Mouse (Mus musculus) monocyte, adult 59 days (primary cell): Measurements from ENCODE around the gene Olfr239. TPM values are rescaled to one million over a fixed set of nuclear protein-coding genes. Genes with fewer than 3 reads are reported as not detected.

ENCODE experiments used
- total RNA-seq, 2 experiments: library from RNA; stranded (reverse); gene quantifications; one replicate each; pipeline ENCODE4 v1.2.4; 2023

Gene Olfr239
- not detected for total RNA-seq

DNA sequence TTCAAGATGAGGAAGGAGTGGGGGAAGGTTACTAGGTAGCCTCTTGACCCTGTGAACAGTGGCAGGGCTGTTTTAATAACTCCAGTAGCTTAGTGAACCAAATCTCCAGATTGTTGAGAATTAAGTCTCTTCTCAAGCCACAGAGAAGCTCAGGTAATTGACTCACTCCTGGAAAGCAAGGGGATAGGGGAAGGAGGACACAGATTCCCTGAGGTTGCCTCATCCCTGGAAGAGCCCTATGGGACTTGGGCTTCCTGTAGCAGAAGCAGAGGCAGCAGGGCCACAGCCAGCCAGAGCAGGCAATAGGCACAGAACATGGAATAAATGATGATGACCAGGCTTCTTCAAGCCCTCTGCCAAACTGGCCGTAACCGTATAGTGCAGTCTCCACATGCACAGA is at the start of gene Olfr239:
Olfr239 (plus strand) TSS at position 301 of the 400 bp plus-strand sequence.

DNA sequence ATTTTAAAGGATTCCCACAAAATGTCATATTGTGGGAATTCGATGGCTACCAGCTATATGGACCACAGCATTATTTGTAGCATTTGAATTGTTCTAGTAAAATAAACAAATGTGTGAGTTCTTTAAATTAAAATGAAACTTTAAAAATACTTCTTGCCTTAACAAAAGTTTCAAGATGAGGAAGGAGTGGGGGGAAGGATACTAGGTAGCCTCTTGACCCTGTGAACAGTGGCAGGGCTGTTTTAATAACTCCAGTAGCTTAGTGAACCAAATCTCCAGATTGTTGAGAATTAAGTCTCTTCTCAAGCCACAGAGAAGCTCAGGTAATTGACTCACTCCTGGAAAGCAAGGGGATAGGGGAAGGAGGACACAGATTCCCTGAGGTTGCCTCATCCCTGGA is 23.0 kb upstream of the Olfr239 start, which contains the start of gene Olfr55:
Olfr55 (plus strand) TSS at position 301 of the 400 bp plus-strand sequence.

DNA sequence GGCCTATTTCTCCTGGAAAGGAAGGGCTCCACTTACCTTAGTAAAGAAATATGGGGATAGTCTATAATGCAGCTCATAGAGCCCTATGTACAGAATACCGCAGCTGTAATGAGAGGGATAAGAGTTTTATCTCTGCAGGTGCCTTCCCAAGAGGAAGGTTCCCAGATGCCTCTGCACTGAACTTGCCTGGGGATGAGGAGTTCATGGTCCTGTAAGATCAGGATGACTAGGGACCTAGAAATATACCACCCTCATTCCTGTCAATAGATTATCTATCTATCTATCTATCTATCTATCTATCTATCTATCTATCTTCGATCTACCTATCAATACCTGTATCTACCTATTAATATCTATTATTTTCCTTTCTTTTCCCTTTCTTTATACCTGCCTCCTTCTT is 30.5 kb downstream of the Olfr239 start, which contains the start of gene Olfr1564:
Olfr1564 (minus strand) TSS at position 101 of the 400 bp plus-strand sequence.

Other genes starting within 250 kb of the Olfr239 start
- gene Cyp4f13, start 243.9 kb upstream of the Olfr239 start, total RNA-seq: 10 to 100 TPM; 97.1 to 98.7 TPM
- 1 to 10 TPM; 6.3 to 10.0 TPM for gene Zfp472, start 225.5 kb upstream of the Olfr239 start, total RNA-seq
- 1 to 10 TPM; 7.1 to 7.4 TPM for gene Zfp952, start 198.2 kb upstream of the Olfr239 start, total RNA-seq
- gene Zfp763, start 157.9 kb upstream of the Olfr239 start, total RNA-seq: 1 to 10 TPM in 1 of 2 experiments, under 1 TPM in 1; 0.73 to 2.8 TPM
- not detected for gene 4921501E09Rik, start 123.2 kb upstream of the Olfr239 start, total RNA-seq
- 1 to 10 TPM; 2.6 to 2.7 TPM for gene Zfp563, start 102.0 kb upstream of the Olfr239 start, total RNA-seq
- gene Morc2b, start 51.6 kb upstream of the Olfr239 start, total RNA-seq: not detected
- not detected for gene Olfr55, start 22.9 kb upstream of the Olfr239 start, total RNA-seq
- gene Olfr1564, start 30.4 kb downstream of the Olfr239 start, total RNA-seq: not detected
- gene Zfp955a, start 63.8 kb downstream of the Olfr239 start, total RNA-seq: 1 to 10 TPM; 4.7 to 5.0 TPM
- under 1 TPM; 0.13 to 0.15 TPM for gene Olfr63, start 73.4 kb downstream of the Olfr239 start, total RNA-seq
- 1 to 10 TPM; 3.2 to 4.4 TPM for gene Zfp955b, start 98.2 kb downstream of the Olfr239 start, total RNA-seq
- gene Zfp81, start 167.6 kb downstream of the Olfr239 start, total RNA-seq: 1 to 10 TPM; 4.9 to 8.2 TPM
- 1 to 10 TPM; 3.4 to 4.3 TPM for gene Zfp101, start 203.3 kb downstream of the Olfr239 start, total RNA-seq
- gene Actl9, start 241.6 kb downstream of the Olfr239 start, total RNA-seq: not detected